Mouse (Mus musculus): Measurements from ENCODE around the gene Slc25a13. TPM values are rescaled to one million over a fixed set of nuclear protein-coding genes. Genes with fewer than 3 reads are reported as not detected.

The Slc25a13 gene
- polyA plus RNA-seq, 1 experiment from 2014 or later = 50.1 TPM

DNA sequence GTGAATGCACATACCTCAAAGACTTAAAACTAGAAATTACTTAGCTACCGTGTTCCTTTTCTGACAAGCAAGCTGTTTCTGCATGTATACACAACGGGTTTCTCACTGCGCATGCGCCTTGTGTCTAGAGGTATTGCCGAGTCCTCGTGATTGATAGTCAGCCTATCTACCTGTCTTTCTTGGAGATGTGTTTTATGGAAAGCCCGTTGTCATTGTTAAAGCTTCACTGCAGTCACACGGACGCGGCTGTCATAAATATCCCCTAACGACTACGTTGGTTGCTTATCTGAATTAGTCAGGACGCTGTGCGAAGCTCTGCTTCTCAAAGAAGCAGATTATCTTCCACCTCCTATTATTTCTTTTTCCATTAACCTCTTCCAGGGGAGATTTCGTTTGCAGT is 201.4 kb downstream of the Slc25a13 start:
- Histone ChIP-seq H3K4me2 (ENCODE audit: low read depth, severe bottlenecking) (no peak overlapping the region), H3K27ac (replicated peaks; ENCODE audit: low read depth, low read length) (no peak overlapping the region), H3K9ac (ENCODE audit: low read length) (no peak overlapping the region), H3K27me3 (ENCODE audit: control insufficient read depth, insufficient read depth, low read length) (no peaks in the 10 kb centered on the region), H3K4me1 (ENCODE audit: control insufficient read depth, insufficient read depth, low read length) (peaks cover 8% of the 10 kb centered on the region), H3K4me3 (ENCODE audit: low read depth, low read length) (no peak overlapping the region), H3K36me3 (ENCODE audit: control insufficient read depth, insufficient read depth, low read length) (no peaks in the 10 kb centered on the region), H3K9me3 (ENCODE audit: control insufficient read depth, low read length) (no peaks in the 10 kb centered on the region)
- WGBS = 51% methylated on average over 15 of the region's 15 CpGs
- ATAC-seq (ENCODE audit: insufficient number of reproducible peaks, low FRiP score, low TSS enrichment, low read depth) (no peak), DNase-seq (ENCODE audit: low spot score) (no peak)

- Histone ChIP-seq H3K9me3 (ENCODE audit: control insufficient read depth, low read length) (no peaks in the 10 kb centered on the region), H3K9ac (ENCODE audit: low read length) (no peak overlapping the region), H3K4me3 (ENCODE audit: low read depth, low read length) (no peak overlapping the region), H3K27me3 (ENCODE audit: control insufficient read depth, insufficient read depth, low read length) (no peaks in the 10 kb centered on the region), H3K4me2 (ENCODE audit: low read depth, severe bottlenecking) (no peak overlapping the region), H3K27ac (replicated peaks; ENCODE audit: low read depth, low read length) (no peak overlapping the region), H3K36me3 (ENCODE audit: control insufficient read depth, insufficient read depth, low read length) (no peaks in the 10 kb centered on the region), H3K4me1 (ENCODE audit: control insufficient read depth, insufficient read depth, low read length) (no peaks in the 10 kb centered on the region; the same call in 1 of the 2 replicates)
- 89% methylated on average over 2 of the region's 2 CpGs for WGBS
- no peak for ATAC-seq (ENCODE audit: insufficient number of reproducible peaks, low FRiP score, low TSS enrichment, low read depth)
- DNase-seq (ENCODE audit: low spot score) = no peak
Observed at GRCm38 (mm10) chr6:6011364-6011763, 205.6 kb downstream of the Slc25a13 start.

DNA sequence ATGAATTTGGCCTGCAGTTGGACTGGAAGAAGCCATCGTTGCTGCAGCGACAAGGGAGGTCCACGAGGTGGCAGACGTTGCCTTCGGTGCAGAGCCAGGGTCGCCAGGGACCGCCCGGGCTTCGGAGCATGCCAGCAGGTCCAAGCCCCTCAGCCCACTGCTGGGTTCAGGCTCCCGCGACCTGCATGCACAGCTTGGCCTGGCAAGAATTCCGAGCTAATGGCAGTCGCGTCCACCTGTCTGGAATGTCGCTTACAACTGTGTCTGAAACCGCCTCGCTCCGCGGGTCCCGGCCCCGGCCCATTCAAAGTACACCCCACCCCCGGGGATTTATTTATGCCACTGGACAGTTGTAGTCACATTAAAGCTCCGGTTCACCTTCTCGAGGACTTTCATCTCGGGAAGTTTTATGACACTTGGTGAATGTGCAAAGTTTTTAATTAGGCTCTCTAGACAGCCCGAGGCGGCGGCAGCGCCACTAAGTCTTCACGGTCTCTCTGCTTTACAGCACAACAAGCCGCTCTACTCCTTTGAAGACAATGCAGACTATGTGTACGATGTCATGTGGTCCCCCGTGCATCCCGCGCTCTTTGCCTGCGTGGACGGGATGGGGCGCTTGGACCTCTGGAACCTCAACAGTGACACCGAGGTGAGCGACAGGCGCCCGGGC is 211.1 kb downstream of the Slc25a13 start:
- H3K4me3 ChIP-seq (ENCODE audit: low read depth, low read length) = peak overlapping the region; percentile 33
- no peaks in the 10 kb centered on the region for H3K9me3 ChIP-seq (ENCODE audit: control insufficient read depth, low read length)
- H3K27ac ChIP-seq (replicated peaks; ENCODE audit: low read depth, low read length) = 0 out of 2 replicates have a peak overlapping the region, but pooled peaks have one; percentile 21
- DNase-seq (ENCODE audit: low spot score) (peak; percentile 93), ATAC-seq (ENCODE audit: insufficient number of reproducible peaks, low FRiP score, low TSS enrichment, low read depth) (peak; percentile 95)
- no peaks in the 10 kb centered on the region; the same call in 1 of the 2 replicates for H3K4me1 ChIP-seq (ENCODE audit: control insufficient read depth, insufficient read depth, low read length)
- WGBS = 2% methylated on average over 42 of the region's 42 CpGs
- H3K9ac ChIP-seq (ENCODE audit: low read length) = peak overlapping the region; percentile 32; the same call in 1 of the 2 replicates
- H3K27me3 ChIP-seq (ENCODE audit: control insufficient read depth, insufficient read depth, low read length) = no peaks in the 10 kb centered on the region
- peak overlapping the region; percentile 69 for H3K4me2 ChIP-seq (ENCODE audit: low read depth, severe bottlenecking)
- no peaks in the 10 kb centered on the region for H3K36me3 ChIP-seq (ENCODE audit: control insufficient read depth, insufficient read depth, low read length)

DNA sequence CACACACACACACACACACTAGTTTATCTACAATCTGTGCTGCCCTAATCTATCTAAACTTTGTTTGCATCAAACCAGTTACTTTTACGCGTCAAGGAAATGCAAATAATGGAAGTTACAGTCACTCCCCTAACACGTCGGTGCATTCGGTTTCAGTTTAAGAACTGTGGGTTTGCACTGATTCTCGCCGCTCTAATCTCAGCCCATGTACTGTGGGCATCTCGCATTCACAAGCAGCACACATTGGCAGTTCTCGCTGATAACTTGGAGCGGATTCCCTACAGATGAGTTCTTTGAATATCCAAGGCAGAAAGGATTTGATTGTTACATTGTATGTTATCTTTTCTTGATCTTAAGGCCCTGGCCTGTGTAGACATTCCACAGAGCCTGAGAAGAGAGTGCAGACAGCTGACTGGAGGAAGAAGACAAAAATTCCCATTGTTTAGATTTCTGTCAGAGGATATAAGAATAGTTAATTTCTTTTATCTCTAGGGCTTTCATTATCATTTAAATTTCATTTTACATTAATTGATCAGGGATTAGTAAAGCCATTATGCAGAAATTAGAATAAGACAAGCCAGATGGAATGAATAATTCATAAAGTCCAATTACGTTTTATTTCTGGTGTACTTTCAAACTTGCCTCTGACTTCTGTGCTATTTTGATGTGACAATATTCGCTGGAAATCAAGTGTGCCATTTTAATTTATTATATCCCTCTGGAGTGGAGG is 212.1 kb downstream of the Slc25a13 start:
- H3K4me1 ChIP-seq (ENCODE audit: control insufficient read depth, insufficient read depth, low read length) = no peaks in the 10 kb centered on the region; the same call in 1 of the 2 replicates
- no peaks in the 10 kb centered on the region for H3K27me3 ChIP-seq (ENCODE audit: control insufficient read depth, insufficient read depth, low read length)
- 64% methylated on average over 12 of the region's 12 CpGs for WGBS
- no peak overlapping the region for H3K4me2 ChIP-seq (ENCODE audit: low read depth, severe bottlenecking)
- H3K36me3 ChIP-seq (ENCODE audit: control insufficient read depth, insufficient read depth, low read length) = no peaks in the 10 kb centered on the region
- H3K27ac ChIP-seq (replicated peaks; ENCODE audit: low read depth, low read length) = no peak overlapping the region
- no peaks in the 10 kb centered on the region for H3K9me3 ChIP-seq (ENCODE audit: control insufficient read depth, low read length)
- no peak for ATAC-seq (ENCODE audit: insufficient number of reproducible peaks, low FRiP score, low TSS enrichment, low read depth)
- no peak for DNase-seq (ENCODE audit: low spot score)
- H3K4me3 ChIP-seq (ENCODE audit: low read depth, low read length) = no peak overlapping the region
- no peak overlapping the region for H3K9ac ChIP-seq (ENCODE audit: low read length)

GRCm38 (mm10) chr6:6002061-6002460 is 214.9 kb downstream of the Slc25a13 start:
- Histone ChIP-seq H3K4me2 (ENCODE audit: low read depth, severe bottlenecking) (no peak overlapping the region), H3K27me3 (ENCODE audit: control insufficient read depth, insufficient read depth, low read length) (no peaks in the 10 kb centered on the region), H3K9ac (ENCODE audit: low read length) (no peak overlapping the region), H3K27ac (replicated peaks; ENCODE audit: low read depth, low read length) (no peak overlapping the region), H3K4me1 (ENCODE audit: control insufficient read depth, insufficient read depth, low read length) (no peaks in the 10 kb centered on the region; the same call in 1 of the 2 replicates), H3K36me3 (ENCODE audit: control insufficient read depth, insufficient read depth, low read length) (no peaks in the 10 kb centered on the region), H3K4me3 (ENCODE audit: low read depth, low read length) (no peak overlapping the region), H3K9me3 (ENCODE audit: control insufficient read depth, low read length) (no peaks in the 10 kb centered on the region)
- DNase-seq (ENCODE audit: low spot score) = no peak
- no peak for ATAC-seq (ENCODE audit: insufficient number of reproducible peaks, low FRiP score, low TSS enrichment, low read depth)
- WGBS = 82% methylated on average over 3 of the region's 3 CpGs

- Histone ChIP-seq H3K9ac (ENCODE audit: low read length) (no peak overlapping the region), H3K4me1 (ENCODE audit: control insufficient read depth, insufficient read depth, low read length) (no peaks in the 10 kb centered on the region; the same call in 1 of the 2 replicates), H3K9me3 (ENCODE audit: control insufficient read depth, low read length) (no peaks in the 10 kb centered on the region), H3K27ac (replicated peaks; ENCODE audit: low read depth, low read length) (no peak overlapping the region), H3K27me3 (ENCODE audit: control insufficient read depth, insufficient read depth, low read length) (no peaks in the 10 kb centered on the region), H3K4me3 (ENCODE audit: low read depth, low read length) (no peak overlapping the region), H3K4me2 (ENCODE audit: low read depth, severe bottlenecking) (no peak overlapping the region), H3K36me3 (ENCODE audit: control insufficient read depth, insufficient read depth, low read length) (no peaks in the 10 kb centered on the region)
- ATAC-seq (ENCODE audit: insufficient number of reproducible peaks, low FRiP score, low TSS enrichment, low read depth) (no peak), DNase-seq (ENCODE audit: low spot score) (no peak)
- WGBS = 69% methylated on average over 6 of the region's 6 CpGs
Observed at GRCm38 (mm10) chr6:5997535-5997934, 219.4 kb downstream of the Slc25a13 start.

DNA sequence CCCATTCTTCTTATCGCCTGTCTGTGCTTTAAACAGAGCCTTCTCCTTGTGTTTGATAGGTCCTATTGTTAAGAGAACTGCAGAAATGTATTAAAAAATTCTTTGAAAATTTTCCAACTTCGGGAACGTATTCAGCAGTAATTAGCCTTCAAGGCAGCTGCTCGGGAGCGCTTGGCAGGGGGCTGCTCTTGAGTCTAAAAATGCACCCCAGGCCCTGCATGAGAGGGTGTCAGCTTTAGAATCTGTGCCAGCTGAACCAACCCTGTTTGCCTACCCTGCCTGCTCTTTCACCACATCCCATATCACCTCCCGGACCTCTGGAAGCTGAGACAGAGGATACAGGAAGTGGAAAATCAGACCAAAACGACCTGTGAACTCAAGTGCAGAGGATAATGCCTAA is 223.9 kb downstream of the Slc25a13 start:
- Histone ChIP-seq H3K27me3 (ENCODE audit: control insufficient read depth, insufficient read depth, low read length) (no peaks in the 10 kb centered on the region), H3K4me1 (ENCODE audit: control insufficient read depth, insufficient read depth, low read length) (peaks cover 9% of the 10 kb centered on the region), H3K9ac (ENCODE audit: low read length) (no peak overlapping the region), H3K4me3 (ENCODE audit: low read depth, low read length) (no peak overlapping the region), H3K4me2 (ENCODE audit: low read depth, severe bottlenecking) (no peak overlapping the region), H3K9me3 (ENCODE audit: control insufficient read depth, low read length) (no peaks in the 10 kb centered on the region), H3K27ac (replicated peaks; ENCODE audit: low read depth, low read length) (no peak overlapping the region), H3K36me3 (ENCODE audit: control insufficient read depth, insufficient read depth, low read length) (no peaks in the 10 kb centered on the region)
- WGBS = 40% methylated on average over 7 of the region's 7 CpGs
- ATAC-seq (ENCODE audit: insufficient number of reproducible peaks, low FRiP score, low TSS enrichment, low read depth) (no peak), DNase-seq (ENCODE audit: low spot score) (no peak)

DNA sequence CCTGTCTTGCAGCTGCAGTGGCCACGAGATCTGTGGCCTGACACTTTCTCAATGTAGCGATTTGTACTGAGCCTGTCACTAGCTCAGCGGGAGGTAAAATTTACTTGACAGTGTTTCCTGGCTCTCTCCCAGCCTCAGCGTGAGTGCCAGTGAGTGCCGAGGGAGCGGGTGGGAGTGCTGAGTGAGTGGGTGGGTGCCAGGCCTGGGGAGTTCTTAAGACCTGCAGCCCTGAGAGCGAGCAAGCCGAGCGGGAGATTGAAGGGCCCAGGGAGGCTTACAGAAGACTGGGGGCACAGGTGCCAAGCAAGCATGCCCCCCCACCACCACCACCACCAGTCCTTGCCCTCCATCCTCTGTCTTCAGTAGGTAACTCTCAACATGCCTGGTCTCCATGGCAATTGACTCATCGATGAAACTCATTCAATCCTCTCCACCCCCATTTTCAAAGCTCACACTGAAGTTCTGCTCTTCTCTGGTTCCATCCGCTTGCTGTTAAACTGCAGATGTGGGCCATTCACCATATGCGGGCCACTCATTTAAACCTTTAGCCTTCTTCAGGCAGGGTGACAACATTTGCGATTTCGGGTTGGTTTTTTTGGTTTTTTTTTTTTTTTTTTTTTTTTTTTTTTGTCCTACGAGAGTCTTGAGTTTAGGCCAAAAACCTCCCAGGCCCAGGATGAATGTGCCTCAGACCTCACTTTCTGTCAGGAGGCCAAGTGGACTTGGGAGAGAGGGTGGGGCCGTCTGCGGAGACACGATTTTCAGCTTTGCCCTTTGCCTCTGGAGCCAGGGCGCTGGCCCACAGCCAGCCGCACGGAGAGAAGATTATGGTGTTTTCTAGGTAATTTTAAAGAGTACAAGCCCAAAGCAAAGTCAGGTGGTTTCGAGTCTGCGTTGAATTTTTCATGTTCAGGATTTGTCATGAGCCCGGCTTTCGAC is 224.9 kb downstream of the Slc25a13 start:
- no peak overlapping the region for H3K9ac ChIP-seq (ENCODE audit: low read length)

More for the DNA sequence above, 224.9 kb downstream of the Slc25a13 start:
- Histone ChIP-seq H3K4me3 (ENCODE audit: low read depth, low read length) (no peak overlapping the region), H3K27ac (replicated peaks; ENCODE audit: low read depth, low read length) (no peak overlapping the region; the same call in 1 of the 2 replicates), H3K27me3 (ENCODE audit: control insufficient read depth, insufficient read depth, low read length) (no peaks in the 10 kb centered on the region), H3K4me1 (ENCODE audit: control insufficient read depth, insufficient read depth, low read length) (peaks cover 9% of the 10 kb centered on the region), H3K9me3 (ENCODE audit: control insufficient read depth, low read length) (no peaks in the 10 kb centered on the region), H3K4me2 (ENCODE audit: low read depth, severe bottlenecking) (no peak overlapping the region), H3K36me3 (ENCODE audit: control insufficient read depth, insufficient read depth, low read length) (no peaks in the 10 kb centered on the region)
- WGBS = 44% methylated on average over 24 of the region's 25 CpGs
- DNase-seq (ENCODE audit: low spot score) = no peak
- ATAC-seq (ENCODE audit: insufficient number of reproducible peaks, low FRiP score, low TSS enrichment, low read depth) = no peak
